Mouse (Mus musculus) embryonic facial prominence, embryonic 10.5 days (tissue): ENCODE results near the gene Odf3l1. TPM values are rescaled to one million over a fixed set of nuclear protein-coding genes. Genes with fewer than 3 reads are reported as not detected.

Experiments
- DNase-seq: peaks from one replicate; pipeline ENCODE4 v3.0.0-alpha.2; 2017; ENCODE audit warnings: low spot score
- H3K27ac ChIP-seq: fragments of 300-500 bp; sonication (generic); replicated peaks from 2 replicates; pipeline ENCODE4 v1.5.1; 2016; ENCODE audit warnings: mild to moderate bottlenecking
- H3K27me3 ChIP-seq: fragments of 300-500 bp; sonication (generic); replicated peaks from 2 replicates; pipeline ENCODE4 v1.6.1; 2016; ENCODE audit warnings: low read depth, mild to moderate bottlenecking; ENCODE audit not compliant: poor library complexity, severe bottlenecking
- H3K36me3 ChIP-seq: fragments of 300-500 bp; sonication (generic); replicated peaks from 2 replicates; pipeline ENCODE4 v1.6.1; 2016; ENCODE audit warnings: mild to moderate bottlenecking, moderate library complexity
- H3K4me1 ChIP-seq: fragments of 300-500 bp; sonication (generic); 2 replicates; pipeline ENCODE4 v1.6.1; 2016
- H3K4me3 ChIP-seq: fragments of 300-500 bp; sonication (generic); 2 replicates; pipeline ENCODE4 v1.5.1; 2016; ENCODE audit warnings: mild to moderate bottlenecking, moderate library complexity
- H3K9me3 ChIP-seq: fragments of 300-500 bp; sonication (generic); 2 replicates; pipeline ENCODE4 v1.6.1; 2016; ENCODE audit warnings: mild to moderate bottlenecking
- WGBS: fragments of 180-500 bp; shearing (Covaris S2); methylation state at CpG from one replicate; pipeline ENCODE4 v1.1.7; 2016; 5-methylcytosine and 5-hydroxymethylcytosine counted together
- polyA plus RNA-seq: library from polyadenylated mRNA; unstranded; fragments of >200 nt; fragmentation: Nextera tagmentation; extraction: Ambion mirVana; gene quantifications from 2 replicates; pipeline ENCODE4 v1.2.1, GENCODE M21; 2016

Gene Odf3l1
- polyA plus RNA-seq, 1 experiment from 2014 or later: not detected

DNA sequence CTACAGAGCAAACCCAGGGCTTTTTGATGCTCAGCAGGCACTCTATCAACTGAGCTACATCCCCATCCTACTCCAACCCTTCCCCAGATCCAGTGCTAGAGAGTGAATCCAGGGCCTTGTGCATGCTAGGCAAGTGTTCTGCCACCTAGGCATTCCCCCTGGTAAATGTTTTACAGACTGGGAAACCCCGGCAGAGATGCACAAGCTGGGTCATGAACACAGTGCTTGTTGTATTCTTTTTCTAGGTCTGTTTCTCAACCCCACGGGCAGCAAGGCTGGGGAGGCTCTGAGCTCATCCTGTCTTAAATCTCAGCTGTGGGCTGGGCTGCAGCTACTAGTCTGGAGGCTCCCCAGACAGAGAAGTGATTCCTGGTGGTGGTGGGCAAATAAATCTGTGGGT lies 1.6 kb downstream of the Odf3l1 start:
- Histone ChIP-seq H3K4me3 (no peak overlapping the region), H3K9me3 (no peaks in the 10 kb centered on the region), H3K4me1 (peaks cover 59% of the 10 kb centered on the region), H3K36me3 (no peaks in the 10 kb centered on the region), H3K27ac (no peak overlapping the region), H3K27me3 (peaks cover 53% of the 10 kb centered on the region)
- no peak for DNase-seq
- 65% methylated on average over 2 of the region's 2 CpGs for WGBS

DNA sequence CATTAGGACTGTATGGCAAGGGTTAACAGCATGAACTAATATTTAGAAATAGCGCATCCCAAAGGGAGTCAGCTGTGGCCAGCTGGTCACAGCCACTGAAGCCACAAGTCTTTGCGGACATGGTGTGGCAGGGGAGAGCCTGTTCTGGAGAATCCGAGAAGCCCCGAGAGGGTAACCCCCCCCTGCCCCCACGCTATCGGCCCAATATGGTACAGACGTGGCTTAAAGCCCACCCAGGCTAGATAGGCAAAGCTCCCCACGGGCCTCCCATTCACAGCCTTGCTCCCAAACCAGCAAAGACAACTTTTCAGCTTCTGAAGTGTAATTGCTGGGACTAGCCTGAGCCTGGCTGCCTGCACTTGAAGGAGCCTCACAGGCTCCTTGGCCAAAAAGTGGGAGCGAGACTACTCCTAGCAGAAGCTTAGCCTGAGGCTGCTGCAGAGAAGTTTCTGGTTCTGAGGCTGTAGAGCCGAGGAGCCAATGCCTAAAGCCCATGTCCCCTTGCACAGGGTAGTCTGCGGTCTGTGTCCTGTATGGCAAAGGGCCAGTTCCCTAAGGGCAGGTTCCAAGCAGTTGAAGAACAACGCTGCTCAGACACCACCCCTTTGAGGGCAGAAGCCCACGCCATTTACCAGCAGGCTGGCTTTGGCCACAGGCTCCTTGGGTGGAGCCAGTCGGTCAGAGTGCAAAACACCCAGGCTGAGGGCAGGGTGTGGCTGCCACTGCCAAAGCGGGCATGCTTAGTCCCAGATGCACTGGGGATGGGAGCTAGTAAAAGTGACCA lies 3.8 kb downstream of the Odf3l1 start:
- no peak overlapping the region for H3K27ac ChIP-seq
- DNase-seq: no peak
- 63% methylated on average over 15 of the region's 15 CpGs for WGBS

DNA sequence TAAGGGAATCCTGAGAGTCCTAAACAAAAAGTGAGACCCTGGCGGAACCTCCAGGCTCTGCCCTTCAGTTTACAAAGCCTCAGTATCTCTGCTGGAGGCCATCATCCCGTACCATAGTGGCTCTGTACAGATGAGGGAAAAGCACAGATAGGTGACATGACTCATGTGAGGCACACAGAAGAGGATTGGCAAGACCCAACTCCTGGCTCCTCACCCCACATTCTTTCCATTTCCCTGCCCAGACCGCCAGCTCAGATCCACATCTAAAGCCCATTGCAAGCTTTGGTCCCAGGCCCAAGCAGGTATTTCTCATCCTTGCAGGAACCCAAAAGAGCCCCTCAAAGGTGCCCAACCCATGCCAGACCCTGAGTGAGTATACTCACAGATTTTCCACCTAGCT lies 4.4 kb downstream of the Odf3l1 start:
- Histone ChIP-seq H3K36me3 (no peaks in the 10 kb centered on the region), H3K27ac (no peak overlapping the region), H3K4me1 (peaks cover 42% of the 10 kb centered on the region), H3K4me3 (no peak overlapping the region), H3K9me3 (no peaks in the 10 kb centered on the region), H3K27me3 (peaks cover 25% of the 10 kb centered on the region)
- DNase-seq: no peak
- WGBS: 78% methylated on average over 3 of the region's 3 CpGs

More for the DNA sequence above, 3.8 kb downstream of the Odf3l1 start:
- Histone ChIP-seq H3K4me1 (peaks cover 49% of the 10 kb centered on the region), H3K4me3 (no peak overlapping the region), H3K9me3 (no peaks in the 10 kb centered on the region), H3K27me3 (peaks cover 31% of the 10 kb centered on the region), H3K36me3 (no peaks in the 10 kb centered on the region)

DNA sequence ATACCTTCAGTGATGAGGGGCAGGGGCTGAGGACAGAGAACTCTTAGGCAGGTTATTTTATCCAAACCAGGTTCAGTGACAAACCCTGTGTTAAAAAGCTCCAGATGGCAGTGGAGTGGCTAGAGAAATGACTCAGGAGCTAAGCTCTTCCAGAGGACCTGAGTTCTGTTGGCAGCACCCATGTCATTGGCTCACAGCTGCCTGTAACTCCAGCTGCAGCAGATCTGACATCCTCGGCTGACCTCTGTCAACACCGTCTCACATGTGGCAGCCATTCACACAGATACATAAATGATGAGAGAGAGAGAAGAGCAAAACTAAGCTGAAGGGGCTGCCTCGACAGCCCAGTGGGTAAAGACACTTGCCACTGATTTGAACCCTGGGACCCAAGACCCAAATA lies 7.0 kb downstream of the Odf3l1 start:
- no peak for DNase-seq
- Histone ChIP-seq H3K4me3 (no peak overlapping the region), H3K4me1 (peaks cover 22% of the 10 kb centered on the region), H3K27ac (no peak overlapping the region), H3K27me3 (no peaks in the 10 kb centered on the region), H3K9me3 (no peaks in the 10 kb centered on the region), H3K36me3 (no peaks in the 10 kb centered on the region)
- WGBS: 40% methylated on average over 3 of the region's 3 CpGs

DNA sequence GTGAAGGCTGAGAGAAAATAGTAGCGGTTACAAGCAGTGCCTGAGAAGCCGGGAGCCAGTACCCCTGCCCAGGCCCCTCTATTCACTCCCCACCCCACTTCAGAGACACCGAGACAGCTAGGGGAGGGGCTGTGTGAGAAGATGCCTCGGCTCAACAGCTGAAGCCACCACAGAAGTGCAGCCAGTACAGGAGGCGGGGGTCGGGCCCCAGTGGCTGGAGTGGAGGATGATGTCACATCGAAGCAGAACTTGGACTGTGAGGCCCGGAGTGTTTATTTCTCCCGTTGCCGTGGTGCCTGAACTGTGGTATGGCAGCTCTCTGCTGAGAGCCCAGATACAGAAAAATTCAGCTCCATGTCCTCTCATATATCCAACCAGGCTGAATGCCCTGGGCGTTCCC lies 12.7 kb downstream of the Odf3l1 start:
- 58% methylated on average over 11 of the region's 11 CpGs for WGBS
- Histone ChIP-seq H3K4me3 (no peak overlapping the region), H3K4me1 (peaks cover 13% of the 10 kb centered on the region), H3K36me3 (no peaks in the 10 kb centered on the region), H3K27me3 (peaks cover 3% of the 10 kb centered on the region; the same call in 1 of the 2 replicates), H3K27ac (0 out of 2 replicates have a peak overlapping the region, but pooled peaks have one; percentile 3), H3K9me3 (no peaks in the 10 kb centered on the region)
- peak; percentile 59 for DNase-seq

DNA sequence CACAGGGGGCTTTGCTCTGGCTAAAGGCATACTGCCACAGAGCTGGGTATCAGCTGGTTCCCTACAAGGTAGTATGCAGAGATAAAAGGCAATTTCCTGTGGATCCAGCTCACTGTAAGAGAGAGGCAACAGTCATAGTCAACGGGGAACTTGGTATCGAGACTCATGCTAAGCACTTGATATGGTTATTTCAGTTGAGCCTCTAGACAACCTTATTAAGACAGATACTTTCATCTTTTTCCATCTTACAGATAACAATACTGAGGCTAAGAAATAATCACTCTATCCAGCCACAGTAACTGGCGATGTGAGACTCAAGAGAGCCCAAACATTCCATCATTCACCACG lies 13.6 kb downstream of the Odf3l1 start:
- H3K9me3 ChIP-seq: no peaks in the 10 kb centered on the region
- 86% methylated on average over 4 of the region's 4 CpGs for WGBS
- DNase-seq: no peak
- H3K27me3 ChIP-seq: peaks cover 3% of the 10 kb centered on the region; the same call in 1 of the 2 replicates
- H3K4me1 ChIP-seq: peaks cover 11% of the 10 kb centered on the region
- no peak overlapping the region for H3K27ac ChIP-seq
- no peaks in the 10 kb centered on the region for H3K36me3 ChIP-seq
- H3K4me3 ChIP-seq: no peak overlapping the region

DNA sequence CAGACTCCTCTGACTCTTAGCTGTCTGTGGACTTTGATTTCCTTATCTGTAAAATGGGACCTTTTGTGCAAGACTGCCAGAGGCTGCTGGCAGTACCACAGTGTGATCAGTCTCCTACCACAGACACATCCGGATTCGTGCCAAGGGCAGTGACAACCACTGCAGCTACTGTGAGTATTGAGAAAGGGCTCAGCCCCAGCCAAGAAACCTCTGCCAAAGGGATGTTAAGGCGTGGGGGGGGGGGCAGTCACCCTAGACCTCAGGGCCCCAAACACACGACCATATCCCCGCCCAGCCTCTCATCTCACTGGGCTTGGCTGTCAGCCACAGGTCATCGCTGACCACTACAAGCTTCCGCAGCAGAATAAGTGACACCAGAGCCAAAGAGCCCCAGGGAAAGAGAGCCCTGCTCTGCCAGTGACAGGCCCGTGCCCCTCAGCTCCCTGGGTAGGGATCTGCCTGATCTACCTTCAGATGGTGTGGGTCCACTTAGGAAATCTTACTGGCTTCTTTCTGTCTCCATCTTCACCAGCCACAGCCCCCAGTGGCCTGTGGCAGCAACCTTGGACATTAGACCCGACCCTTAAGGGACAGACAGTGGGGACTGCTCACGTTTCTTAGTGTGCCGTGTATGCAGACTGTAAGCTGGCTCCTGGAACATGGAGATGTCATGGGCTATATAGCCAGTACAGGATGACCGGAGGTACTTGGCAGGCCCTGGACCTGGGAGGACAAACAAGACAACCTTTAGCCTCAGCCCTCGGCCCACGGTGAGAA lies 14.2 kb downstream of the Odf3l1 start:
- Histone ChIP-seq H3K4me3 (no peak overlapping the region), H3K9me3 (no peaks in the 10 kb centered on the region), H3K27ac (no peak overlapping the region), H3K4me1 (peaks cover 11% of the 10 kb centered on the region), H3K27me3 (peaks cover 5% of the 10 kb centered on the region; the same call in 1 of the 2 replicates), H3K36me3 (no peaks in the 10 kb centered on the region)
- WGBS: 73% methylated on average over 14 of the region's 14 CpGs
- DNase-seq: no peak

DNA sequence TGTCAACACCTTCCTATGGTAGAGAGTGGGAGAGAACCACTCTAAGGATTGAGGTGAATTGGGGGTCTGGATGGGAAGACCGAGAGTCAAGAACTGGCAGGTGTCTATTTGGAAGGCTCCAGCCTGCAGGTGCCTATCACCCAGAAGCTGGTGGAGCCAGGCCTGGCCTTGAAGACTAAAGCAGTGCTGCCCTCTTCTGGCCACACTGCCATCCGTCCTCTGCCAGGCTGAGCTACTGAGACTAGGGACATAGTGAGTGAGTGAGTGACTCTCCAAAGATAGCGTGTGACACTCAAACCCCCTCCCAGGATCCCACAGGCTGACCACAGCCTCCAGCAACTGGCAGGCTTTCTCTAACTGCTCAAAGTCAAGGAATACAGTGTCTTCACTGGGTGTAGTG lies 17.0 kb downstream of the Odf3l1 start:
- 18% methylated on average over 3 of the region's 3 CpGs for WGBS
- peaks cover 12% of the 10 kb centered on the region for H3K4me1 ChIP-seq
- no peak overlapping the region for H3K4me3 ChIP-seq
- DNase-seq: peak; percentile 70
- no peaks in the 10 kb centered on the region for H3K9me3 ChIP-seq
- no peak overlapping the region for H3K27ac ChIP-seq
- H3K36me3 ChIP-seq: no peaks in the 10 kb centered on the region
- peaks cover 24% of the 10 kb centered on the region for H3K27me3 ChIP-seq

DNA sequence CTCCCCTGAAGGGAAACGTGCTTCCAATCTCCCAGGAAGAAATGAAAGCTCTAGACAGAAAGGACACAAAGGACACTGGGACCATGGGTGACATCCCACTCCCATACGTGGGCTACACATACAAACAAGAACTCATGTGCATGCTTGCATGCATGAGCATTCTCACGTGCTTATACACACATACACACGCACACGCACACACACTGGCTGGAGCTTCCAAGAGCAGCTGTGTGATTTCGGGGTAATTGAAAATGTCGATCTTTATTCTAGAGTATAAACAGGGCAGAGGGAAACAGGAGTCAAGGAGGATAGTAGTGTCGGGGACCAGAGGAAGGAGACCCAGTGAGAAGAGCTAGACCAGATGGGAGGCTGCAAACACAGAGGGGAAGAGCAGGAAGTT lies 19.8 kb downstream of the Odf3l1 start:
- Histone ChIP-seq H3K4me1 (peaks cover 8% of the 10 kb centered on the region), H3K27me3 (peaks cover 24% of the 10 kb centered on the region), H3K36me3 (no peaks in the 10 kb centered on the region), H3K4me3 (no peak overlapping the region), H3K9me3 (no peaks in the 10 kb centered on the region), H3K27ac (no peak overlapping the region)
- 79% methylated on average over 8 of the region's 8 CpGs for WGBS
- DNase-seq: no peak

DNA sequence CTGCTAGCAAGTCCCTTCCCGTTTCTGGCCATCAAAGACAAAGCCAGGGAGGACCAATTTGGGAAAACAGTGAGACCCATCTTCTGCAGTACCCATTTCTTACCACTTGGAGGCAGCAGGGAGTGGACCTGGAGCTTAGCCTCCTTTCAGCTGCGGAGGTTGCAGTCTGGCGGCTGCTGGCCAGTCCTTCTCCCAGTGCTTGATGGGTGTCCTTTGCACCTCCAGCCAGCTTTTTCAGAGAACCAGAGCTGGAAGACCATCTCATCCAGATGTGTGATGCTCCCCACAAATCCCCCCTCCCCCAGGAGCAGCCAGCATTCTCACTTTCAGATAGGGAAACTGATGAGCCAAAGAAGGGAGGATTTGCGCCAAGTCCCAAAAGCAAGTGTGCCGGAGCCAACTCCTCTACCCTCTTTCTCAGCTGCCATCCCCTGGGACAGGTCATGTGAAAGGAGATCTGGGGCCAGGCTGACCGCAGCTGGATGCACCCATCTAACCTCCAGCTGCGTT lies 20.7 kb downstream of the Odf3l1 start:
- peaks cover 8% of the 10 kb centered on the region for H3K4me1 ChIP-seq
- DNase-seq: peak; percentile 74
- H3K27ac ChIP-seq: no peak overlapping the region
- peaks cover 20% of the 10 kb centered on the region for H3K27me3 ChIP-seq
- H3K4me3 ChIP-seq: no peak overlapping the region
- H3K9me3 ChIP-seq: no peaks in the 10 kb centered on the region
- 41% methylated on average over 7 of the region's 7 CpGs for WGBS
- no peaks in the 10 kb centered on the region for H3K36me3 ChIP-seq

DNA sequence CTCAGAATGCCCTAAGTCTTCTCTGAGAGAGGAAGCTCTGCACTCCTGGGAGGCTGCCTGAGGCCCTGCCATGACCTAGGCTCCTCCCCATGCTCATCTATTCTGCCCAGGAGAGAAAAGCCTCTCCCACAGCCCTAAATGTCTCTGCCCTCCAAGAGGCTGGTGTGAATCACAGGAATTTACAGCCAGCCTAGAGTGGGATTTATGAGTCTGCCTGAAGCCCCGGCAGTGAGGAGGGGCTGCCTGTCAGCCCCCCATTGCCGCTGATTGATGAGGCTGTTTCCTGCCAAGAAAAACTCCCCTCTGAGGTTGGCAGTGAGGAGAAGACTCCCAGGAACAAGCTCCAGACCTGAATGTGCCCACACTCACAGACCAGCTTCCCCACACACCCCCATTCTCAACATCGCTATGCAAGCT lies 22.2 kb downstream of the Odf3l1 start:
- no peaks in the 10 kb centered on the region for H3K9me3 ChIP-seq
- no peak overlapping the region for H3K27ac ChIP-seq
- H3K27me3 ChIP-seq: peaks cover 20% of the 10 kb centered on the region
- 69% methylated on average over 3 of the region's 3 CpGs for WGBS
- peaks cover 8% of the 10 kb centered on the region for H3K4me1 ChIP-seq
- no peaks in the 10 kb centered on the region for H3K36me3 ChIP-seq
- no peak overlapping the region for H3K4me3 ChIP-seq
- no peak for DNase-seq

DNA sequence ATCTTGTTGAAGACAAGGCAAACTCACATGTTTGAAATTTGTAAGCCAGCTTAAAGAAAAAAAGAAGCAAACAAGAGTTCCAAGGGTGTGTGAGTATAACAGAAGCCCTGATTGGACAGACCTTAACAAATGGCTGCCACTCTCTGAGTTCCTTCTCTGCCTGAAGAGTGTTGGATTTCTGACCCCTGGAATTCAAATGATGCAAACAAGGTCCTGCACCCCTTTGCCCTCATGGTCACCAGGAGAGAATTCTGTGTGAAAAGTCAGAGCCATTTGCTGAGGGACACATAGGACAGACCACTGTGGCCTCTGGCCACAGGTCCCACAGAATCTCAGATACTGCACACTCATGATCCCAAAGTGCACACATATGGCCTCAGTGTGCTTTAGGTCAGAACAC lies 22.6 kb downstream of the Odf3l1 start:
- Histone ChIP-seq H3K9me3 (no peaks in the 10 kb centered on the region), H3K4me1 (peaks cover 8% of the 10 kb centered on the region), H3K27ac (no peak overlapping the region), H3K27me3 (peaks cover 20% of the 10 kb centered on the region), H3K4me3 (no peak overlapping the region), H3K36me3 (no peaks in the 10 kb centered on the region)
- no peak for DNase-seq

DNA sequence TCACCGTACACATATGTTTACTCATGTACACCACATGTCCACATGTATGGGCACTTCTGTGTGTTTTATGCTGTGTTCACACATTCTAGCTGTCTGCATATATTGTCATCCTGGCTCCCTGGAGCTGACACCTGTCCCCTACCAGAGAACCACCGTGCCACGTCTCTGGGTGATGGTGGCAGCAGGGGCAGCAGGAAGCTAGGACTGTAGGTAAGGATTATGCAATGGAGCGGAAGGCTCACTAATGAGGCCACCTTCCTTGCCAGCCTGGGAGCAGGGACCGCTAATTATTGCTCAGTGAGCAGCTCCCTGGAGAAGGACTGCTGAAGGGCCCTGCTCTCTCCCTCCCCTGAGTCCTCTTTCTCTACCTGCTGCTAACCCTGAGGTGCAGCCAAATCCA lies 23.8 kb downstream of the Odf3l1 start:
- Histone ChIP-seq H3K9me3 (no peaks in the 10 kb centered on the region), H3K4me3 (no peak overlapping the region), H3K4me1 (peaks cover 8% of the 10 kb centered on the region), H3K36me3 (no peaks in the 10 kb centered on the region), H3K27me3 (peaks cover 20% of the 10 kb centered on the region), H3K27ac (no peak overlapping the region)
- DNase-seq: no peak
- WGBS: 69% methylated on average over 5 of the region's 5 CpGs
